Mouse (Mus musculus) cerebellum, postnatal 10 days (tissue): Measurements from ENCODE around the gene Usp15.

Experiments used
- DNase-seq, 2 experiments: peaks; one replicate each; pipeline ENCODE4 v3.0.0; 2021; ENCODE audit warnings: mixed read lengths in 2 of 2

The Usp15 gene

GRCm38 (mm10) chr10:123175771-123176170 lies 21.0 kb downstream of the Usp15 start:
- peak; percentile 19 to 34 for DNase-seq

DNA sequence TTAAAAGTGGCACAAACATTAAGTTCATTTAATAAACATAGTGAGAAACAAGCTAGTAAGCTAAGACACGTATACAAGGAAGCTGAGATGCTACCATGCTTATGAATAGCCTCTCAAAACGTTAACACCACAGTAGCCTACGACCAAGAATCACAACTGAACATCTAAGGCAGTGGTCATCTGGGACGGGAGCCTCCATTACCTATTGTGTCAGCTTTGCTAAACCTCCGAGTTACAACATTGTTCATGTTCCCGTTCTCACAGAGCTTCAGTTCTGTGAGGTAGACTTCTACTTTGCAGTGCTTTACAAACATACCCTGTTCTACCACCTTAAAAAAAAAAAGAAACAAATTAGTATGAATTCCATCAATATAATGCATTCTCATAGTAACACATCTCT lies 25.9 kb downstream of the Usp15 start:
- DNase-seq: no peak

DNA sequence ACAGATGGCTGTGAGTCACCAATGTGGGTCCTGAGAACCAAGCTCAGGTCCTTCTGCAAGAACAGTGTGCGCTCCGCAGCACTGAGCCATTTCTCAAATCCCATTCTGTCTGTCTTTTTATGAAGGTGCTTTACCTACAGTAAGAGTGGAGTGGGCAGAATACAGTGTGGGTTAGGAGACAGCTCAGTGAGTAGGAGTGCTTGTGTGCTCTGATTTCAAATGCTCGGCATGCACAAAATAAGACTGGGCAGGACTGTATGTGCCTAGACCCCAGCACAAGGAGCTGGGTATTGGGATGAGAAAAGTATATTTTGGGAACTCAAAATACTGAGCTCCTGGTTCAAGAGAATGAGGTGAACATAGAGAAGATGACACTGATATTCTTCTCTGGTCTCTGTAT lies 31.3 kb downstream of the Usp15 start:
- no peak for DNase-seq

GRCm38 (mm10) chr10:123160508-123160907 lies 36.3 kb downstream of the Usp15 start:
- peak; percentile 48 to 52 for DNase-seq

- DNase-seq: no peak
These were observed 37.5 kb downstream of the Usp15 start for GRCm38 (mm10) chr10:123159316-123159715.

DNA sequence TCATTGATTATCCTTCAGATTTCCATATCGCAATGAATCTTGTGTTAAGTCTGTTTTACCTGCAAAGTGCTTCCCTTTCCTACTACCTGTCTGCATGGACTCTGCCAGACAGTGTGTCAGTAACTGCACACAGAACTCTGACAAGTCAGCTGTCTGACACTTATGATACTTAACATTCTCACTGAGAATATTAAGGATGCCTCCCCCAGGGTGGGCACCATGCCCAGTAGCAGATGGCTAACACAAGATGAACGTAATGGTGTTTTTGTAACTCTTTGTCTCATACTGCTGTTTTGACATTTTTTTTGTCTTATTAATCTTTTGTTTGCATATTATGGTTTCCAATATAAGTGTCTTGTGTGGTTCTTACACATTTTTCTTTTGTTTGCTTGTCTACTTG lies 40.4 kb downstream of the Usp15 start:
- DNase-seq: peak; percentile 77 to 83

- DNase-seq: no peak
These were observed 41.0 kb downstream of the Usp15 start for GRCm38 (mm10) chr10:123155764-123156163.

- no peak for DNase-seq
These were observed 43.5 kb downstream of the Usp15 start for GRCm38 (mm10) chr10:123153321-123153720.

DNA sequence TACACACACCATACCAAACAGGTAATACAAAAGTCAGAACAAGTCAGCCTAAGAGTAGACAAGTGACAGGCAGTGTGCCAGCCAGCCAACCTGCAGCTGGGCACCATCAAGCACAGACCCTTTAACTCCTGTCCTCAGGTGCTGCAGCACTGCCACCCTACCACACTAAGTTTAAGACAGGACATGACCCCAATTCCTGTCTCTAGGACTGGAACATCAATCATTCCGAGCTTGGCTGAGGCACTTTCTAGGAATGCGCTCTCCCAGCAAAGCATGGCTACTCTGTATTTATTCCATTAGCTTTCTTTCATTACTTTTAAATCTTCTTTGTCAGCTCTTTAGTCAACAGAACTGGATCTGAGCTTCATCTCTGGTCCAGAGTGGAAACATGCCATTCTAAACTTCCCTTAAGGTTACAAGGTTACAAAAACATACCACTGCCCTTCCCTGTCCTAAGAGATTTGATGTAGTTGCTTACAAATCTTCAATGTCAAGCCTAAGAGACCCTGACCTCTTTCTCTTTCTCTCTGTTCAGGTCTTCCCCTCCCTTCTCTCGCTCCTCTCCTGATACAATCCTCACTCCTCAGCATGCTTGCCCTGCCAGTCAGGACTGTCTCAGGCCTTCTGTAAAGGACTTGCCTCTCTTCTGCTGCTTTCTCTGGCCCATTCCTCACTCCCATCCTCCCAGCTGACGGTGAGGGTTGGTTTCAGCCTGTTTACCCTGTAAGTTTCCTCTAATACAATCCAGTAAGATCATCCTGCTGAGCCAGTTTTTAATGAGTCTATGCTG lies 48.6 kb downstream of the Usp15 start:
- no peak for DNase-seq

DNA sequence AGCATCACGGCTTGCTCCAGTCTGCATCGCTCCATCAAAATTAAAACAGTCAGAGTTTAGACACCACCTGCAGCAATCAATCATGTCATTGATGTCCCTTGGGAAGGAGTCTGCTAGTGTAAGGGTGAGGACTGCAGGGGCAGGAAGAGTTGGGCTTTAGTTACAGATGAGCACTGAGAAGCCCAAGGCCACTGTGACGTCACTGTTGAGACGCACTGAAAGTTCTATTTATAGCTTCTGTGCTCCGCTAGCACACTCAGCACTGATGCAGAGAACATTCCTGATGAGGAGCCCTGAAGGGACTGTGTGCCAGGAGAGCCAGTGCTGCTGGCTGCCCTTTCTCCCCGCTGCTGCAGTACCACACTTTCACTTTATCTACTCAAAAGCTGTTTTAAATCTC lies 49.6 kb downstream of the Usp15 start:
- peak in 1 of 2 experiments; percentile 12 for DNase-seq

- DNase-seq: no peak
These were observed 50.4 kb downstream of the Usp15 start for GRCm38 (mm10) chr10:123146349-123146748.

- DNase-seq: peak in 1 of 2 experiments; percentile 17
These were observed 52.5 kb downstream of the Usp15 start for GRCm38 (mm10) chr10:123144256-123144655.

DNA sequence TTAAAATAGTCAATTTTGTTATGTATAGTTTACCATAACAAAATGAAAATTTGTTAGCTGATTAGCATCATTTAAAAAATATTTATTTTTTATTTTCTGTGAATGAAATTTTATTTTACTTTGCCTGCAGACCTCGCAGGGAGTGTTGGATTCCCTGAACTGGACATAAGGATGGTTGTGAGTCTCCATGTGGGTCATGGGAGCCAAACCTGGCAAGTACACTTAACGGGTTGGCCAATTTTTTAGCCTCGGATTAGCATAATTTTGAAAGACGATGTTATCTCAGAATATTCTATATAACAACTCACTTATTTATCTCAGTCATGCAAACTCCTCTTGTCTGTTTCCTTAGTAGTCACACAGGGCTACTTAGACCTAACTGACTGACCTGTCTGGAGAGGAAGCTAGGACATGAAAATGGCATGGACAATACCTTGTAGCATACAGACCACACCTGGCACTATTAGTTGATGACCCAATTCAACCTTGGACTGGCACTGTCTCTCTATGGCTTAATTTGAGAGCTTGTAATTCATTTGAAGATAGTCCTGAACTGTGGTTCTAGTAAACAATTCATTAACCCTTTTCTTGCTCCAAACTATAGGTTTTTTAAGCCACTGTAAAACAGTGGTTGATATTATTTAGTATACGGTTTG lies 54.3 kb downstream of the Usp15 start:
- peak; percentile 57 to 65 for DNase-seq

DNA sequence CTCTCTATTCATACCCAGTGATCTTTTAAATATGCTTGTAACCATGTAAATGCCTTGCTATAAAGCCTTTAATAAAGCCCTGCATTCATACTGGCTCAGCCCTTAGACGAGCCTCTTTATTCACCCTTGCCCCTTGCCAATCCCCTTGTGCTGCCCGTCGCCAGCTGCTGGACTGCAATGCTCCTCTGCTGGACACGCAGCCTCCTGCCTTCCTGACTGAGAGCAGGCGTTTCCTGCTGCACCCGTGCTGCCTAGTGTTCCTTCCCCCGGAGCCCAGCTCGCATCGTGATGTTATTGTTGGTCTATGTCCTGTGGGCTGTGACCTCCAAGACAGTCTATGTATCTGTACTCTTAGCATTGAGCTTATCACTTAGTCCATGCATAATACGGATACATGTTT lies 61.0 kb downstream of the Usp15 start:
- DNase-seq: peak in 1 of 2 experiments; percentile 34

GRCm38 (mm10) chr10:123131487-123131886 lies 65.3 kb downstream of the Usp15 start:
- no peak for DNase-seq

- DNase-seq: no peak
These were observed 76.0 kb downstream of the Usp15 start for GRCm38 (mm10) chr10:123120666-123121392.

GRCm38 (mm10) chr10:123116861-123117260 lies 79.9 kb downstream of the Usp15 start:
- no peak for DNase-seq

DNA sequence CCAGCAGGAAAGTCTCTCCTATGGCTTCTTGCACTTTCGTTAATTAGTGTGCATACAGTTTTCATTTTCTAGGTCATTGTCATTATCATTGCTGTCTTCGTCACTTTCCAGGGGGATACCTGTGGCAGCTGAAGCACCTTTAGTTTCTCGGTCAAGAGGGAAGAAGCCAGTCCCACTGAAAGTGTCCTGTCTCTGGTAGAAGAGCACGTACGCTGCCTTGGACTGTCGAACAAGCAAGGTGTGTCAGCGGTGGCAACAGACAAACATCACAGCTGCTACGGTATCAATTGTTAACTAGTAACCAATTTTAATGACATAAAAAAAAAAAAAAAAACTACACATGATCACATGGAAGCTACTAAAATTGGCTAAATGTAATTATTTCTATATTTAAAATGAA lies 83.3 kb downstream of the Usp15 start:
- no peak for DNase-seq

DNA sequence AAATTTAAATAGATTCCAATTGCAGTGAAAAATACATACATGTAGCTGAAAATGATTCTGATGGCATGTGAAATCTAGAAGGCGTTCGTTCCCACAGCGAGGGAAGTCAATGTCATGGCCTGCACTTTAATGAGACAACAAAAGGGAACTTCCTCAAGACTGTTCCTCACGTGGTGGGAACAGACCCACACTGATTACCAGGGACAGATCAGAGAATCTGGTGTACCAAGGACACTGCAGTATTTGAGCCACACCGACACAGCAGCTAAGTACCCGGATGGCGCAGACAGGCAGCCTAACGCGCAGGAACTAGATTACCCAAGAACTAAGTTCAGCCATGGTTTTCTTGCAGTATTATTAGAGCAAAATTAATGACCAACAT lies 84.0 kb downstream of the Usp15 start:
- no peak for DNase-seq

DNA sequence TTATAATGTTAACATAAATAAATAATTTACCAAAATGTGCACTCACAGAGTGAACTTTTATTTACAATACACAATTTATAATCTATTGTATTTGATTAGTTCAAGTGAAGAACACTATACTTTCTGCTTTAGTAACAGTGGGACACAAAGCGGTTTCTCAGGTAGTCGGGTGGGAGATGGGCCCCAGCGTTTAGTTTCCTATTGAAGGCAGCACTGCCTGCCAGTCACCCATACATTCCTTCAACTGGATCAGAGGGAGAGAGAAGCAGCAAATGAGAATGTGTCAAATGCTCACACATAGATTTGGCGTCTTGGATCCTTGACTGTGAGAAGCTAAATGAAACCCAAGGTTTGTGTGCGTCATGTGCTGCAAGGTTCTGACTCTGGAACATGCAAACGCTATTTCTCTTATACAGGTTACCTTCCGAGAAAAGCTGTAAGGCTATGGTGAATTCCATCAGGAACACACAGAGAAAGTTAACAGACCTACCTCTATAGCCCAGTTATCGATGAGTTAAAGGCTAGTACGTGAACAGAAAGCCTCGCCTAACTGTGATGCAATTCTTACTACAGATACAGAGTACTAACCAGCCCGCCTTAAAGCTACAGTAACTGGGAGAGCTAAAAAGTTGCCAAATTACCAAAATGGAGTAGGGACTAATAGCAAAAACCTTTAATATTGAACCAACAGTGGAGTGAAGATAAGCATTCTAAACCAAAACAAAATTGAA lies 84.6 kb downstream of the Usp15 start:
- no peak for DNase-seq

DNA sequence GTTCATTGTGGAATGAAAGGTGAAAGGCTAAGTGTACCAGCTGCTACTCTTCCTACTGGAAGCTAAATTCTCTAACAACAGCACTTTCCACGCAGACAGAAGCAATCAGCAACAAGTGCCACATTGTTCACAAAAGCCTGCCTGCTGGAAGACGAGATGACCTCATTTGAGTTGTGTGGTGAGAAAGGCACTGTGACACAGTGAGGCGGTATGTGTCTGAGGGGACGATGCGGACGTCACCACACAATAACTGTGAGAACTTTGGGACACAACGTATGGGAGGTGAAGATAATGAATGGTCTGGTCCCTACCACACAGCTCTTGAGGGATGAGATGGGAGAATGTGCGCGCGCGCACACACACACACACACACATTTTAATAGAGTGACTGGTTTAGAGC lies 86.2 kb downstream of the Usp15 start:
- DNase-seq: no peak

DNA sequence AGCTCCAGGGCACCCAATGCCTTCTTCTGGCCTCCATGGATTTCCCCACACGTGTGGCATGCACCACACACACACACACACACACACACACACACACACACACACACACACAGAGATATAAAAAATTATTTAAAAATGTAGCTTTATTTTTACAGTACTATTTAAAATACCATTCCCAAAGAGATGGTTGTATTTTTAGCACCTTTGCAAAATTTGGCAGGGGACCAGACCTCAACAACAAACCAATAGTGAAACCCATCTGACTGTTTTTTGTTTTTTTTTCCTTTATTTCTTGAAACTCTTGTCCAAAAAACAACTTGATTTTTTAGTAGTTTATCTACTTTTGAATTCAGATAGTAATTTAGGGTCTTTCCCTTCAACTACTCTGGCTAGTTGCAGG lies 88.3 kb downstream of the Usp15 start:
- DNase-seq: no peak

DNA sequence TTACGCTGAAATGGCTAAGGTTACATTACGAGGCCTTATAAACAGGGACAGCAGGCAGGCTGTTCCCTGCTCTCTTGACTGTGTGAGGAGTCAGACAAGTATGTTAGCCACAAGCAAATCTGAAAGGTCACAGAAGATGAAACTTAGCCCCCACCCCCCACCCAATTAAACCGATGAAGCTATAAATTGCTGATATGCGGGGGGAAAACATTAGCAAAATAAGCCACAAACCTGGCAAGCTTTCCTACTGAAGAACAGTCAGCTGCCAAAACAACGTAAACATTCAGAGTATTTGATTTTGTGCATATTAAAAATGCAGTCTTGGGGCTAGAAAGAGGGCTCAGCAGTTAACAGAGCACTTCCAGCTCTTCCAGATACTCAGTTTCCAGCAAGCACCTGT lies 88.7 kb downstream of the Usp15 start:
- DNase-seq: no peak
